Mouse (Mus musculus): ENCODE measurements around the gene 2210011C24Rik. TPM values are rescaled to one million over a fixed set of nuclear protein-coding genes. Genes with fewer than 3 reads are reported as not detected.

Gene 2210011C24Rik
- 0.21 and 0.49 TPM in 2 replicates for polyA plus RNA-seq (2015; fragmentation: Nextera tagmentation; extraction: Ambion mirVana)

- Histone ChIP-seq H3K4me2 (ENCODE audit: low read depth, low read length) (peak within 1 kb of the TSS; percentile 97), H3K9me3 (replicated peaks; ENCODE audit: control insufficient read depth, low read length) (no peaks in the 10 kb centered on the region), H3K27me3 (ENCODE audit: control insufficient read depth, insufficient read depth, low read length) (peaks cover 34% of the 10 kb centered on the region), H3K27ac (ENCODE audit: low read length) (no peak within 1 kb of the TSS), H3K9ac (ENCODE audit: low read length) (peak within 1 kb of the TSS; percentile 63), H3K4me3 (ENCODE audit: low read length) (peak within 1 kb of the TSS; percentile 57), H3K4me1 (ENCODE audit: control insufficient read depth, insufficient read depth, low read length) (peaks cover 21% of the 10 kb centered on the region), H3K36me3 (ENCODE audit: control insufficient read depth, insufficient read depth) (no peaks in the 10 kb centered on the region)
- whole genome bisulfite sequencing: 1% methylated on average over 45 of the region's 45 CpGs
- ATAC-seq (replicated peaks; ENCODE audit: extremely low read depth, insufficient read depth, low FRiP score): no peak
Observed at GRCm38 (mm10) chr8:84011705-84012498, at the start of gene 2210011C24Rik. 2210011C24Rik (minus strand) TSS chr8:84012171.

GRCm38 (mm10) chr8:84060245-84060644, 48.3 kb upstream of the 2210011C24Rik start:
- H3K4me3 ChIP-seq (ENCODE audit: low read length): no peak overlapping the region
- no peaks in the 10 kb centered on the region for H3K36me3 ChIP-seq (ENCODE audit: control insufficient read depth, insufficient read depth)
- 80% methylated on average over 2 of the region's 2 CpGs for WGBS
- no peak overlapping the region for H3K27ac ChIP-seq (ENCODE audit: low read length)
- no peaks in the 10 kb centered on the region for H3K27me3 ChIP-seq (ENCODE audit: control insufficient read depth, insufficient read depth, low read length)
- H3K4me1 ChIP-seq (ENCODE audit: control insufficient read depth, insufficient read depth, low read length): peaks cover 2% of the 10 kb centered on the region; the same call in 1 of the 2 replicates
- H3K4me2 ChIP-seq (ENCODE audit: low read depth, low read length): no peak overlapping the region
- H3K9me3 ChIP-seq (replicated peaks; ENCODE audit: control insufficient read depth, low read length): no peaks in the 10 kb centered on the region
- no peak for ATAC-seq (replicated peaks; ENCODE audit: extremely low read depth, insufficient read depth, low FRiP score)
- H3K9ac ChIP-seq (ENCODE audit: low read length): no peak overlapping the region

GRCm38 (mm10) chr8:84059226-84059625, 47.3 kb upstream of the 2210011C24Rik start:
- Histone ChIP-seq H3K4me3 (ENCODE audit: low read length) (no peak overlapping the region), H3K4me1 (ENCODE audit: control insufficient read depth, insufficient read depth, low read length) (no peaks in the 10 kb centered on the region; the same call in 1 of the 2 replicates)
- WGBS: 92% methylated on average over 2 of the region's 2 CpGs

GRCm38 (mm10) chr8:84057827-84058226, 45.9 kb upstream of the 2210011C24Rik start:
- Histone ChIP-seq H3K4me1 (ENCODE audit: control insufficient read depth, insufficient read depth, low read length) (peaks cover 3% of the 10 kb centered on the region), H3K4me2 (ENCODE audit: low read depth, low read length) (no peak overlapping the region), H3K36me3 (ENCODE audit: control insufficient read depth, insufficient read depth) (no peaks in the 10 kb centered on the region), H3K9me3 (replicated peaks; ENCODE audit: control insufficient read depth, low read length) (no peaks in the 10 kb centered on the region), H3K9ac (ENCODE audit: low read length) (no peak overlapping the region), H3K27ac (ENCODE audit: low read length) (no peak overlapping the region), H3K4me3 (ENCODE audit: low read length) (no peak overlapping the region), H3K27me3 (ENCODE audit: control insufficient read depth, insufficient read depth, low read length) (no peaks in the 10 kb centered on the region)
- 96% methylated on average over 1 of the region's 1 CpGs for WGBS
- no peak for ATAC-seq (replicated peaks; ENCODE audit: extremely low read depth, insufficient read depth, low FRiP score)

More at GRCm38 (mm10) chr8:84059226-84059625, 47.3 kb upstream of the 2210011C24Rik start:
- H3K27ac ChIP-seq (ENCODE audit: low read length): no peak overlapping the region
- no peaks in the 10 kb centered on the region for H3K36me3 ChIP-seq (ENCODE audit: control insufficient read depth, insufficient read depth)
- H3K4me2 ChIP-seq (ENCODE audit: low read depth, low read length): no peak overlapping the region
- no peaks in the 10 kb centered on the region for H3K27me3 ChIP-seq (ENCODE audit: control insufficient read depth, insufficient read depth, low read length)
- ATAC-seq (replicated peaks; ENCODE audit: extremely low read depth, insufficient read depth, low FRiP score): no peak
- no peak overlapping the region for H3K9ac ChIP-seq (ENCODE audit: low read length)
- H3K9me3 ChIP-seq (replicated peaks; ENCODE audit: control insufficient read depth, low read length): no peaks in the 10 kb centered on the region

- H3K27ac ChIP-seq (ENCODE audit: low read length): no peak overlapping the region
- H3K36me3 ChIP-seq (ENCODE audit: control insufficient read depth, insufficient read depth): no peaks in the 10 kb centered on the region
- ATAC-seq (replicated peaks; ENCODE audit: extremely low read depth, insufficient read depth, low FRiP score): no peak
- H3K27me3 ChIP-seq (ENCODE audit: control insufficient read depth, insufficient read depth, low read length): no peaks in the 10 kb centered on the region
- WGBS: 82% methylated on average over 5 of the region's 5 CpGs
- H3K4me1 ChIP-seq (ENCODE audit: control insufficient read depth, insufficient read depth, low read length): peaks cover 13% of the 10 kb centered on the region
- no peak overlapping the region for H3K9ac ChIP-seq (ENCODE audit: low read length)
- no peaks in the 10 kb centered on the region for H3K9me3 ChIP-seq (replicated peaks; ENCODE audit: control insufficient read depth, low read length)
- H3K4me2 ChIP-seq (ENCODE audit: low read depth, low read length): no peak overlapping the region
- no peak overlapping the region for H3K4me3 ChIP-seq (ENCODE audit: low read length)
Observed at GRCm38 (mm10) chr8:84053229-84053628, 41.3 kb upstream of the 2210011C24Rik start.

GRCm38 (mm10) chr8:84052746-84053145, 40.8 kb upstream of the 2210011C24Rik start:
- Histone ChIP-seq H3K4me1 (ENCODE audit: control insufficient read depth, insufficient read depth, low read length) (peaks cover 13% of the 10 kb centered on the region), H3K4me3 (ENCODE audit: low read length) (no peak overlapping the region), H3K4me2 (ENCODE audit: low read depth, low read length) (no peak overlapping the region), H3K27ac (ENCODE audit: low read length) (peak overlapping the region; percentile 48), H3K36me3 (ENCODE audit: control insufficient read depth, insufficient read depth) (no peaks in the 10 kb centered on the region), H3K27me3 (ENCODE audit: control insufficient read depth, insufficient read depth, low read length) (no peaks in the 10 kb centered on the region), H3K9ac (ENCODE audit: low read length) (no peak overlapping the region), H3K9me3 (replicated peaks; ENCODE audit: control insufficient read depth, low read length) (no peaks in the 10 kb centered on the region)
- peak; percentile 85 for ATAC-seq (replicated peaks; ENCODE audit: extremely low read depth, insufficient read depth, low FRiP score)
- WGBS: 24% methylated on average over 3 of the region's 3 CpGs

GRCm38 (mm10) chr8:84048171-84048570, 36.2 kb upstream of the 2210011C24Rik start:
- Histone ChIP-seq H3K9me3 (replicated peaks; ENCODE audit: control insufficient read depth, low read length) (0 out of 2 replicates have a peak, but pooled peaks cover 2% of the 10 kb centered on the region), H3K36me3 (ENCODE audit: control insufficient read depth, insufficient read depth) (no peaks in the 10 kb centered on the region), H3K27ac (ENCODE audit: low read length) (no peak overlapping the region), H3K4me1 (ENCODE audit: control insufficient read depth, insufficient read depth, low read length) (peaks cover 13% of the 10 kb centered on the region), H3K4me2 (ENCODE audit: low read depth, low read length) (no peak overlapping the region), H3K9ac (ENCODE audit: low read length) (no peak overlapping the region), H3K4me3 (ENCODE audit: low read length) (no peak overlapping the region), H3K27me3 (ENCODE audit: control insufficient read depth, insufficient read depth, low read length) (peaks cover 25% of the 10 kb centered on the region)
- ATAC-seq (replicated peaks; ENCODE audit: extremely low read depth, insufficient read depth, low FRiP score): no peak
- 66% methylated on average over 5 of the region's 5 CpGs for WGBS

- H3K36me3 ChIP-seq (ENCODE audit: control insufficient read depth, insufficient read depth): no peaks in the 10 kb centered on the region
- H3K4me1 ChIP-seq (ENCODE audit: control insufficient read depth, insufficient read depth, low read length): no peaks in the 10 kb centered on the region
- H3K9ac ChIP-seq (ENCODE audit: low read length): no peak overlapping the region
- WGBS: 80% methylated on average over 3 of the region's 3 CpGs
- H3K27ac ChIP-seq (ENCODE audit: low read length): no peak overlapping the region
- 0 out of 2 replicates have a peak, but pooled peaks cover 2% of the 10 kb centered on the region for H3K9me3 ChIP-seq (replicated peaks; ENCODE audit: control insufficient read depth, low read length)
- H3K4me3 ChIP-seq (ENCODE audit: low read length): no peak overlapping the region
- no peak overlapping the region for H3K4me2 ChIP-seq (ENCODE audit: low read depth, low read length)
- ATAC-seq (replicated peaks; ENCODE audit: extremely low read depth, insufficient read depth, low FRiP score): no peak
- peaks cover 29% of the 10 kb centered on the region for H3K27me3 ChIP-seq (ENCODE audit: control insufficient read depth, insufficient read depth, low read length)
Observed at GRCm38 (mm10) chr8:84046505-84046904, 34.5 kb upstream of the 2210011C24Rik start.

- Histone ChIP-seq H3K9me3 (replicated peaks; ENCODE audit: control insufficient read depth, low read length) (0 out of 2 replicates have a peak, but pooled peaks cover 2% of the 10 kb centered on the region), H3K36me3 (ENCODE audit: control insufficient read depth, insufficient read depth) (no peaks in the 10 kb centered on the region), H3K27ac (ENCODE audit: low read length) (no peak within 1 kb of the TSS), H3K4me1 (ENCODE audit: control insufficient read depth, insufficient read depth, low read length) (no peaks in the 10 kb centered on the region), H3K27me3 (ENCODE audit: control insufficient read depth, insufficient read depth, low read length) (peaks cover 32% of the 10 kb centered on the region), H3K4me2 (ENCODE audit: low read depth, low read length) (peak within 1 kb of the TSS; percentile 0; the same call in 1 of the 2 replicates), H3K4me3 (ENCODE audit: low read length) (no peak within 1 kb of the TSS), H3K9ac (ENCODE audit: low read length) (no peak within 1 kb of the TSS)
- no peak for ATAC-seq (replicated peaks; ENCODE audit: extremely low read depth, insufficient read depth, low FRiP score)
- WGBS: 9% methylated on average over 9 of the region's 9 CpGs
Observed at GRCm38 (mm10) chr8:84044900-84045299, 32.9 kb upstream of the 2210011C24Rik start, which contains the start of gene Rln3. Rln3 (minus strand) TSS chr8:84045000.
